Mouse (Mus musculus) megakaryocyte, embryonic 14.5 days (primary cell): ENCODE data around the gene Pnmt. TPM values are rescaled to one million over a fixed set of nuclear protein-coding genes. Genes with fewer than 3 reads are reported as not detected.

ENCODE experiments used
- H3K27me3 ChIP-seq: replicated peaks from 2 replicates; pipeline ENCODE3; 2012; ENCODE audit warnings: inconsistent platforms
- H3K36me3 ChIP-seq: replicated peaks from 2 replicates; pipeline ENCODE3; 2012; ENCODE audit warnings: low read length, inconsistent platforms, mixed read lengths
- H3K4me1 ChIP-seq: 2 replicates; pipeline ENCODE4 v1.6.1; 2012; ENCODE audit warnings: inconsistent platforms
- H3K4me3 ChIP-seq: replicated peaks from 2 replicates; pipeline ENCODE3; 2012; ENCODE audit warnings: moderate library complexity, mild to moderate bottlenecking, inconsistent platforms
- H3K9me3 ChIP-seq: 2 replicates; pipeline ENCODE4 v1.6.1; 2012; ENCODE audit warnings: inconsistent platforms
- FLI1 ChIP-seq: IDR thresholded peaks from 2 replicates; pipeline ENCODE4 v1.6.1; 2012; ENCODE audit warnings: low read length, inconsistent platforms, mixed read lengths
- GATA1 ChIP-seq: IDR thresholded peaks from 3 replicates; pipeline ENCODE4 v1.6.1; 2012; ENCODE audit warnings: mixed read lengths, low read length, inconsistent platforms, borderline replicate concordance
- polyA plus RNA-seq: library from polyadenylated mRNA; stranded (reverse); fragments of >175 nt; gene quantifications from 2 replicates; pipeline ENCODE4 v1.2.3, GENCODE M21; 2012; ENCODE audit warnings: low replicate concordance; ENCODE audit not compliant: insufficient read depth

Pnmt gene
- polyA plus RNA-seq, 1 experiment: not detected

DNA sequence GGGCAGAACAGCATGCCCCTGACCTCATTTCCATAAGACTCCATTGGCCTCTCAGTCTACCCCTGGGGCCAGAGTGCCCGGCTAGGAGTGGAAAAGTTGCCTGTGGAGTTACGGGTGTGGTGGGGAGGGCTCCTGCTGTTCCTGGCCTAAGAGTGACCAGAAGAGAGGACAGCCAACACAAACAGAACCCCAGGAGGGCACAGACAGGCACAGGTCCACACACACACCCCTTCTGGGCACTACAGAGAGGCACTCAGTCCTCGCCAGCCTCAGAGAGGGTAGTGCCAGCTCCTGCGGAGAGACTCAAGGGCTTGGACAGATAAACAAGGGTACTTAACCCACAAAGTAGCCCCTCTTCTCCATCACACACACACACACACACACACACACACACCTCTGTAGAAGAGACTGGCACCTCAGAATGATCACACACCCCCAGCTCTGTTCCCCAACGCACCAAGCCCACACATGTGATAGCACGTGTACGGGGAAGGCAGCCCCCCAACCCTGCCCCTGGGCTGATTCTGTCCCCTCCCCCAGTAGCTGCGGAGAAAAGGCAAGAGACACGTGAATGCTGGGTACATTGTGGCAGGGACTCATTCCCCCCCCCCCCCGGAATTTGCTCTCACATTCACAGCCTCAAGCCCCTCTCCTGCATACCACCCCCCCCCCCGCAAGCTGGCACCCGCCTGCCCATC lies 38.7 kb upstream of the Pnmt start:
- no peak for TF ChIP-seq GATA1
- no peak for TF ChIP-seq FLI1
- Histone ChIP-seq H3K9me3 (no peaks in the 10 kb centered on the region), H3K36me3 (no peaks in the 10 kb centered on the region), H3K4me3 (no peak overlapping the region), H3K4me1 (peaks cover 30% of the 10 kb centered on the region), H3K27me3 (peaks cover 87% of the 10 kb centered on the region)

DNA sequence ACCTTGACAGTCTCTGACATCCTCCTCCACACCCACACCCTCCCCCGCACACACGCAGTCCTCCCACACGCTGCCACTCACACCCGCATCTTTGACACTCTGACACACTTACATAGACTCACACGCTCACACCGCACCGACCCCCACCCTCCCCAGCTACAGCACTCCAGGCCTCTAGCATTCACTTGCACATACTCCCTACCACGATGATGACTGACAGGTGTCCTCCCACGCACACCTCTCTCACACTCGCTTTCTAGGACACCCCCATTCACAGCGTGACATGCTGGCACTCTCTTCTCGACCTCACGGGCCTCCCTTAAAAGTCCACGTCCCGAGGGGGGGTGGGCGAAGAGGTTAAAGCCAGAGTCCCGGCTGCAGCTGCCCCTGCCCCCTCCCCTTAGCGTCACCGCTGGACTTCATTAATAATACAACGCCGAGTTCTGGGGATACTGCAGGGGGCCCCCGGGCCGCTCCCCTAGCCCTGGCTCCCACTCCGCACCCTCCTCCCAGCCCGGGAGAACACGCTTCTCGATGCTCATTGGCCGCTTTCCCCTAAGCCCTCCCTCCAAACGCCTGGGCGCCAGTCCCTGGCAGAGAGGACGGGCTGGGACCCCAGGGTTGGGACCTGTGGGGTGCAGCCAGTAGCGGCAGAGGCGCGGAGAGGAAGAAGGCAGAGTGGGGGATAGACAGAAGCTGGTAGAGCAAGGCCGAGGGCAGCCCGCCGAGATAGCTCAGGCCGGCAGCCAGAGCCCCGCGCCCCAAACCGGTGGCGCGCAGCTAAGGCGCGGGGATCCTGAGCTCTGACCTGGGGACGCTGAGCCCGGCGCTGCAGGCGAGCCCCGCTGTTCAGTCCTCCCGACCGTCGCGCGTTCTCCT lies 37.9 kb upstream of the Pnmt start, which contains the start of gene Ppp1r1b:
Ppp1r1b (plus strand) TSS at position 322 of the 879 bp plus-strand sequence.
- Histone ChIP-seq H3K36me3 (no peaks in the 10 kb centered on the region), H3K4me1 (peaks cover 30% of the 10 kb centered on the region), H3K9me3 (no peaks in the 10 kb centered on the region), H3K27me3 (peaks cover 90% of the 10 kb centered on the region), H3K4me3 (peak within 1 kb of the TSS; percentile 73)
- TF ChIP-seq FLI1 (no peak), GATA1 (no peak)

DNA sequence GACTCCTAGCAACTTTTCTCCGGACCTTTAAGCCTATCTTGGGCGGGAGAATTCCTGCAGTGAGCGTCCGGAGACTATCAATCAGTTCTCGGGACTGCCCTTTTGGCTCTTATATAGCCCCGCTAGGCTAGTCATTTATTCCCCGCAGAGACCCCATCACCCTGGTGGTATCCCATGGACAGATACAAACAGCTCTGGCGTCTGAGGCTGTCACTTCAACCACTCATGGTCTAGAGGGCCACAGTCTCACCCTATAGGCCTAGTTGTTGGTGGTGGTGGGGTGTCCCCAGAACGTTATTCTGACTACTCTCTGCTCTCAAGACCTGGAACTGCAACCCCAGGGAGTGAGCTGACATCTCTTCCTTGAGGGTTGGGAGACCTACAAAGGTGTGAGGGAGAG lies 36.9 kb upstream of the Pnmt start:
- no peak overlapping the region for H3K4me3 ChIP-seq
- no peaks in the 10 kb centered on the region for H3K36me3 ChIP-seq
- TF ChIP-seq GATA1 (no peak), FLI1 (no peak)
- peaks cover 90% of the 10 kb centered on the region for H3K27me3 ChIP-seq
- no peaks in the 10 kb centered on the region for H3K9me3 ChIP-seq
- H3K4me1 ChIP-seq: peaks cover 37% of the 10 kb centered on the region

DNA sequence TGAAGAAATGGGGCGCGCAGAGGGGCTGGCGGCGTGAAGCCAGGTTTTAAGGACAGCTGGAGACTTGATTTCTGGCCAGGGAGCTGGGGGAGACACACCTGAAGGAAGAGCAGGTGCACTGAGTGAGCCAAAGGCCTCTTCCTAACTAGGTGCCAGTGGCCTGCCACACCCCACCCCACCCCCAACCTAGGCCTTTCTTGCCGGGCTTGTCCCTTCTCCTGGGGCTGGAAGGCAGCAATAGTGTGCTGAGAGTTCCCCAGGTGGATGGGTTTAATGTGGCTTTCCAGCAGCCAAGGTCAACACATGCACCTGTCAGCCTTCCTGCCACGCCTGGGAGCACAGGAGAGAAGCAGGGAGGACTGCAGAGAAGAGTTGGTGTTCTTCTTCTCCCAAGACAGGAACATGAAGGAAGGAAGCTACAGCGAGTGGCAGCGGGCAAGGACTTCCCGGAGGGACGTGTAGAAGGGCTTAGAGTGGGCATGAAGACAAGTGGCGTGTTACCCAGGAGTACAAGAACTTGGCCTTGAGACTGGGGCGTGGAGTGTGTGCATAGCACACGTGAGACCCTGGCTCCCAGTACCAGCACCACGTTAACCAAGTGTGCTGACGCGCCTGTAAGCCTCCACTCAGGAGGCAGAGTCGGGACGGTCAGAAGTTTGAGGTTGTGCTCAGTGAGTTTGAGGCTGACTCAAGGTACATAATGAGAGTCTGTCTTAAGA lies 33.8 kb upstream of the Pnmt start:
- Histone ChIP-seq H3K27me3 (peaks cover 81% of the 10 kb centered on the region), H3K36me3 (no peaks in the 10 kb centered on the region), H3K4me1 (peaks cover 57% of the 10 kb centered on the region), H3K4me3 (no peak overlapping the region), H3K9me3 (no peaks in the 10 kb centered on the region)
- TF ChIP-seq FLI1: no peak
- TF ChIP-seq GATA1: no peak

DNA sequence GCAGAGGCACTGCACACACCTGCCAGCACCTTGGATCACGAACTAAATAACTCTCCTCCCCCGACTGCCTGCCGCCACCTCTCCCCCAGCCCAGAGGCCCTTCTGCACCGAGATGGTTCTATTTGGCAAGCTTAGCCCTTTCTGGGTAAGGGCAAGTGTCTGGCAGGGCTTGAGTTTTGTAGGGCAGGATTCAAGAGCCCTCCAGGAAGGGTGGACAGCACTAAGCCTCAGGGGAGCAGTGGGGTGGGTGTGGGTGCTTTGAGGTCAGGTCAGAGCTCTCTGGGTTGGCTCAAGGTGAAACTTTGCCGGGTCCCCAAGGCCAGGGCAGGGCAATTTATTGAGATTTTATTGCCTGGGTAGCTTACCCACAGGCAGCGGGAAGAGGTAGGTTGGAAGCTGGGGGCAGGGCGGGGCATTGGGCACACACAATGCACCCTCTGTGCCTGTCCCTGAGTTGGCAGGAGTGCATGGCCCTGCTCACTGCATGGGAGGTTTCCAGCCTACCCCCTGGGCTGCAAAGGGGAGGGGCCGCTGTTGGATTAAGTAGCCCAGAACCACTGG lies 32.5 kb upstream of the Pnmt start:
- no peak overlapping the region for H3K4me3 ChIP-seq
- no peak for TF ChIP-seq GATA1
- TF ChIP-seq FLI1: no peak
- peaks cover 68% of the 10 kb centered on the region for H3K27me3 ChIP-seq
- H3K36me3 ChIP-seq: no peaks in the 10 kb centered on the region
- peaks cover 54% of the 10 kb centered on the region for H3K4me1 ChIP-seq
- H3K9me3 ChIP-seq: no peaks in the 10 kb centered on the region

DNA sequence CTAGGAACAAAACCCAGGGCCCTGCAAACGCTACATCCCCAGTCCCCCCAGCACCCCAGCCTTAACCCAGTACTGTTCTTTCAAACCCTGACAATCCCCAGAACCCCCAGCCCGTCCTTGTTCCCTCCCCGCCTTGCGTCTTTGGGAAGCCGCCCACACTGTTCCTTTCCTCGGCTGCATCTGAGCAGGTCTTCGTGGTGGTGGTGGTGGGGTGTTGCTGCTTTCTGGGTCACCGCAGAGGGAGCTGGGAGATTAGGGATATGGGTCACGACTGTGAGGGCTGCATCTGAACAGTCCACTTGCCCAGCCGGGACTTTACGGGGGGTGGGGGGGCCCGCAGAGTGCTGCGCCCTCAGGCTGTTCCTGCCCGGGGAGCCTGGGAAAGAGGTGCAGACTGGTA lies 31.8 kb upstream of the Pnmt start:
- H3K9me3 ChIP-seq: no peaks in the 10 kb centered on the region
- peaks cover 58% of the 10 kb centered on the region for H3K4me1 ChIP-seq
- peaks cover 2% of the 10 kb centered on the region for H3K36me3 ChIP-seq
- TF ChIP-seq GATA1 (no peak), FLI1 (no peak)
- no peak overlapping the region for H3K4me3 ChIP-seq
- H3K27me3 ChIP-seq: peaks cover 61% of the 10 kb centered on the region

DNA sequence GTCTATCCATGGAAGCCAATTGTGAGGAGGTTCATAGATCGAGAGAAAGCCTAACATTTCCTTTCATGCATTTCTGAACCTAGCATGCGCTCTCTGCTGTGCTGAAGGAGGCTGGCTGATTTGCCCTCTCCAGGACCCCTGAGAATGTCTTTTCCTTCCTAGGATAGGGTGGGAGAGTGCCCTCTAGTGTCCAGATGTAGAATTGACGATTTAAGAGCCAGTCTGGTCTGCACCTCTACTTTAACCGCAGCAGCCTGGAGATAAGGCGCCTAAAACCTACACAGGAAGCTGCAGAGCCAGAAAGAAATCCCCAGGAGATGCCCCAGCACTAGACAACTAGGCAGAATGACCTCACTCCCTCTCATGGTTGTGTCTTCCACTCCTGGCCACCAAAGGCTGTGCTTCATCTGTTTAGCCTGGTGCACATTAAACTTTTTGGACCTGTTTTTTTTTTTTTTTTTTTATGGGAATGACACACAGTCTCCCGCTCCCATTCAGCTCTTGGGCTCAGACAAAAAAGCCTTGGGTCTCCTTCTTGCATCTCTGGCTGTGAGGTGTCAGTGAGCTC lies 30.4 kb upstream of the Pnmt start:
- Histone ChIP-seq H3K9me3 (no peaks in the 10 kb centered on the region), H3K36me3 (peaks cover 13% of the 10 kb centered on the region), H3K4me1 (peaks cover 72% of the 10 kb centered on the region), H3K27me3 (peaks cover 47% of the 10 kb centered on the region), H3K4me3 (peak overlapping the region; percentile 62)
- TF ChIP-seq FLI1 (no peak), GATA1 (peak; percentile 91; the same call in 2 of the 3 replicates)

DNA sequence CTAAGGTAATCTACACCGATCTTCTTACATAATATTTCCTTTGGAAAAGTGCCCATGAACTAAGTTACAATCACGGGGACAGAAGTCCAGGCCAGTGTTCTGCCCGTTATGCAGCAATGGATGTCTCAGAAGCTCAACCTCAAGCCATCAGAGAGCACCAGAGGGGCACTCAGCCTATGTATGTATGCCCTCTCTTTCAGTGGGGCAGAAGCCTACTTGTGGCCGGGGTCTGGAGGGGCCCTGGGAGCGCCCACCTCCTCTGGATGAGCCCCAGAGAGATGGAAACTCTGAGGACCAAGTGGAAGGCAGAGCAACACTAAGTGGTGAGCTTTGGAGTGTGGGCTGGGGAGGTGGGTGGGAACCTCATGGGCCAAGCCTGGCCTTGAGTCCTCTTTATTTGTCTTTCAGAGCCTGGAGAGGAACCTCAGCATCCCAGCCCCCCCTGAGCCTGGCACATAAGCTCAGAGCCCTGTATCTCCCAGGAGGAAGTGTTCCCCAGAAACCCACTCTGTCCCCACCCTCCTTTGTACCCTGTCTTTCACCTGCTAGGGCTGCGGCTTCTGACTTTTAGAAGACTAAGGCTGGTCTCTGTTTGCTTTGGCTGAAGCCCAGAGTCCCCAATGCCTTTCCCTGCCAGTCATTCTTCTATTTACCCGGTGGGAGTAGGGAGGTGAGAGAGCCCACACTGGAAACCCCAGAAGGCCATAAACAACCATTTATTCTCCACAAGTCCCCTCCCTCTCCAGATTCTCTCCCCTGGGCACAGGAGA lies 29.4 kb upstream of the Pnmt start:
- peaks cover 82% of the 10 kb centered on the region for H3K4me1 ChIP-seq
- no peak for TF ChIP-seq GATA1
- TF ChIP-seq FLI1: no peak
- peak overlapping the region; percentile 100 for H3K4me3 ChIP-seq
- H3K27me3 ChIP-seq: peaks cover 37% of the 10 kb centered on the region
- no peaks in the 10 kb centered on the region for H3K9me3 ChIP-seq
- H3K36me3 ChIP-seq: peaks cover 17% of the 10 kb centered on the region
